Mouse (Mus musculus) midbrain, postnatal 0 days (tissue): Measurements from ENCODE around the gene Ampd3. TPM values are rescaled to one million over a fixed set of nuclear protein-coding genes. Genes with fewer than 3 reads are reported as not detected.

Source experiments
- ATAC-seq: fragments of 200-750 bp; cut with Nextera tagmentation; 2 replicates; pipeline ENCODE4 v1.8.0; 2017; ENCODE audit warnings: moderate number of reproducible peaks, mild to moderate bottlenecking, moderate TSS enrichment, moderate library complexity; ENCODE audit not compliant: low FRiP score
- DNase-seq: peaks from one replicate; pipeline ENCODE4 v3.0.0-alpha.2; 2015; ENCODE audit warnings: low spot score
- H3K27ac ChIP-seq: fragments of 300-500 bp; sonication (generic); 2 replicates; pipeline ENCODE4 v1.5.1; 2014; ENCODE audit warnings: low read depth, mild to moderate bottlenecking, low read length, mixed read lengths
- H3K27me3 ChIP-seq: fragments of 300-500 bp; sonication (generic); 2 replicates; pipeline ENCODE4 v1.6.1; 2014; ENCODE audit warnings: low read length, control low read depth, mixed read lengths; ENCODE audit not compliant: insufficient read depth
- H3K36me3 ChIP-seq: fragments of 300-500 bp; sonication (generic); 2 replicates; pipeline ENCODE4 v1.6.1; 2014; ENCODE audit warnings: low read length, control low read depth, mixed read lengths; ENCODE audit not compliant: insufficient read depth
- H3K4me1 ChIP-seq: fragments of 300-500 bp; sonication (generic); 2 replicates; pipeline ENCODE4 v1.6.1; 2014; ENCODE audit warnings: mild to moderate bottlenecking, control low read depth, antibody characterized with exemption, low read length, mixed read lengths; ENCODE audit not compliant: insufficient read depth
- H3K4me2 ChIP-seq: fragments of 300-500 bp; sonication (generic); 2 replicates; pipeline ENCODE4 v1.6.1; 2014; ENCODE audit warnings: low read depth, mild to moderate bottlenecking, low read length, mixed read lengths; ENCODE audit not compliant: poor library complexity, severe bottlenecking
- H3K4me3 ChIP-seq: fragments of 300-500 bp; sonication (generic); 2 replicates; pipeline ENCODE4 v1.5.1; 2014; ENCODE audit warnings: low read depth, mild to moderate bottlenecking, low read length, moderate library complexity
- H3K9ac ChIP-seq: fragments of 300-500 bp; sonication (generic); replicated peaks from 2 replicates; pipeline ENCODE4 v1.6.1; 2014; ENCODE audit warnings: mild to moderate bottlenecking, low read length, moderate library complexity, mixed read lengths; ENCODE audit not compliant: poor library complexity, severe bottlenecking
- H3K9me3 ChIP-seq: fragments of 300-500 bp; sonication (generic); 2 replicates; pipeline ENCODE4 v1.6.1; 2016; ENCODE audit warnings: low read length, control low read depth
- CTCF ChIP-seq: IDR thresholded peaks from 2 replicates; pipeline ENCODE4 v1.5.1; 2016; ENCODE audit warnings: antibody characterized with exemption, mild to moderate bottlenecking
- WGBS: fragments of 180-500 bp; shearing (Covaris S2); extraction: QIAGEN DNeasy Blood & Tissue Kit; methylation state at CpG from one replicate; pipeline ENCODE4 v1.1.7; 2014; 5-methylcytosine and 5-hydroxymethylcytosine counted together
- polyA plus RNA-seq: library from polyadenylated mRNA; unstranded; fragments of >200 nt; fragmentation: Nextera tagmentation; extraction: Ambion mirVana; gene quantifications from 2 replicates; pipeline ENCODE4 v1.2.1, GENCODE M21; 2015
- total RNA-seq: library from RNA; depleted of rRNA; stranded (reverse); fragments of >200 nt; gene quantifications from 2 replicates; pipeline ENCODE4 v1.2.3, GENCODE M21; 2014

Gene Ampd3
- total and polyA plus RNA-seq, 2 experiments from 2014 or later, result 13.2 to 20.6 TPM

DNA sequence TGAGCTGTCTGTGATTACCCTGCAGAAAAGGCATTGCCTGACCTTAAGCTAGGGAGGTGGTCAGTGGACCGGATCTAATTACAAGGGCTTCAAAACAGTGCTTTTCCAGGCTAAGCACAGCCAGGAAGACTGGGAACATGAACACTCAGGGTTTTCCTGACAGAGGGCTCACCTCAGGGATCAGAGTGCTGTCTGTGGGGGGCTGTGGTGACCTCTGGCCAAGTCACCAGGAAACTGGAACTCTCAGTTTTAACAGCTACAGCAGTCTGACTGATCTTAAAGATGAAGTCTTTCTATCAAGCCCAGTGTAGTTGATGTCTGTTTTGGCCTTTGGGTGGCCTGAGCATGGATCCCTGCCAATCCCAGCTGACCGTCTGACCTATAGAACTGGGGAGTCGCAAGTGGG, 17.7 kb downstream of the Ampd3 start:
- Histone ChIP-seq H3K27ac (no peak overlapping the region), H3K27me3 (no peaks in the 10 kb centered on the region), H3K4me1 (no peaks in the 10 kb centered on the region), H3K4me2 (no peak overlapping the region), H3K9ac (no peak overlapping the region), H3K9me3 (no peaks in the 10 kb centered on the region), H3K4me3 (no peak overlapping the region), H3K36me3 (no peaks in the 10 kb centered on the region; the same call in 1 of the 2 replicates)
- DNase-seq (no peak), ATAC-seq (no peak)
- no peak for TF ChIP-seq CTCF
- WGBS, result 68% methylated on average over 3 of the region's 3 CpGs

DNA sequence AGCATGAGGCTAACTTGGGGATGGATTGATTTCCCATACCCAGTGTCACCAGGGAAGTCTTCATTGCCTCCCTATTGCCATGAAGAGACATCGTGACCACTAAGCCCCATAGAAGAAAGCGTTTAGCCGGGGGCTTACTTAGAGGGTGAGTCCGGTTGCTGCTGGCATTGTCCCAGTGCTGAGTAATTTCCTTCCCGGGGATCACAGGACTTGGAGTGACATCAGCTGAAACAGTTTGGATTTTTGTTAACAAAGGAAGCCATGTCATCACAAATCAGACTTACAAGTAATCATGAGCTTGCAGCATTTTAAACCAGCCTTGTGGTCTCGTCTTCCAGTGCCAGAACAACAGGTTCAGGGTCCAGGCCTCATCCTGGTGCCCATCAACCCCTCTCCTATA, 19.3 kb downstream of the Ampd3 start:
- TF ChIP-seq CTCF, result no peak
- Histone ChIP-seq H3K9me3 (no peaks in the 10 kb centered on the region), H3K27ac (no peak overlapping the region), H3K9ac (no peak overlapping the region), H3K4me3 (no peak overlapping the region), H3K27me3 (no peaks in the 10 kb centered on the region), H3K4me2 (no peak overlapping the region), H3K4me1 (no peaks in the 10 kb centered on the region), H3K36me3 (peaks cover 4% of the 10 kb centered on the region)
- WGBS, result 64% methylated on average over 6 of the region's 6 CpGs
- DNase-seq, result no peak
- no peak for ATAC-seq

DNA sequence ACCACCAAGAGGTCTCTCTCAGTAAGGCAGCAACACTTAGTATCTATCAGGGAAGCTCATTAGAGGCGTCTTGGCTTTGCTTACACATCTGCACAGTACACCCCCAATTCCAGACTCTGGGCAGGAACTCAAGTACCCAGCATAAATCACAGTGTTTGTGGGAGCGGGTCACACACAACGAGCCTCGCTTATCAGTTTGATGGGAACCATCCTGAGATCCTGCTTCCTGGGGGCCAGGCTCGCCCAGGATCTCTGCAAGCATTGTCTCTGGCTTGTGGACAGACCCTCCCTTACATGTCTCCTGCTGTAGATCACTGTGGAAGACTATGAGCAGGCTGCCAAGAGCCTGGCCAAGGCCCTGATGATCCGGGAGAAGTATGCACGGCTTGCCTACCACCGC, 22.9 kb downstream of the Ampd3 start:
- no peak overlapping the region for H3K4me2 ChIP-seq
- no peak for DNase-seq
- no peak for ATAC-seq
- H3K9me3 ChIP-seq, result no peaks in the 10 kb centered on the region
- H3K27ac ChIP-seq, result no peak overlapping the region
- H3K27me3 ChIP-seq, result no peaks in the 10 kb centered on the region
- no peak overlapping the region for H3K4me3 ChIP-seq
- WGBS, result 95% methylated on average over 8 of the region's 8 CpGs
- TF ChIP-seq CTCF, result no peak
- H3K9ac ChIP-seq, result no peak overlapping the region
- H3K36me3 ChIP-seq, result peaks cover 4% of the 10 kb centered on the region
- H3K4me1 ChIP-seq, result no peaks in the 10 kb centered on the region

DNA sequence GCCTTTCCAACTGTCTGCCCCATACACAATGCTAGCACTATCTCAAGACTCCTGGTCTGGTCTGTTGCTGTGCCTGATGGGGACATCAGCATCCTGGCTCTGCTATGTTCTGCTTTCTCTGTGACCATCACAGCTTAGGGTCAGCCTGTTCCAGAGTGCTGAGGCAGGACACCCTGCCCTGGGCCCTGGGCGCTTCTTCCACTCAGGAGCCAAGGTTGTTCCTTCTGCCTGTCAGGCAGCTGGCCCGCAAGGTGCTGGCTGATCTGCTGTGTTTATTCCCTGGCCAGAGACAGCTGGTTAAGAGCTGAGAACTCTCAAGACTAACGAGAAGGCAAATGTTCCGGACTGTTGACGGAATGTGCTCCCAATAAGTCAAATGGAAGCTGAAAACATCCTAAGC, 24.2 kb downstream of the Ampd3 start:
- 91% methylated on average over 5 of the region's 5 CpGs for WGBS
- DNase-seq (no peak), ATAC-seq (no peak)
- Histone ChIP-seq H3K36me3 (peaks cover 4% of the 10 kb centered on the region), H3K27me3 (no peaks in the 10 kb centered on the region), H3K9ac (no peak overlapping the region), H3K27ac (no peak overlapping the region), H3K4me1 (no peaks in the 10 kb centered on the region), H3K4me2 (no peak overlapping the region), H3K9me3 (no peaks in the 10 kb centered on the region), H3K4me3 (no peak overlapping the region)
- TF ChIP-seq CTCF, result no peak

GRCm38 (mm10) chr7:110792834-110793233, 24.8 kb downstream of the Ampd3 start:
- Histone ChIP-seq H3K36me3 (peaks cover 4% of the 10 kb centered on the region), H3K4me1 (no peaks in the 10 kb centered on the region), H3K4me3 (no peak overlapping the region), H3K4me2 (no peak overlapping the region), H3K27ac (no peak overlapping the region), H3K27me3 (no peaks in the 10 kb centered on the region), H3K9me3 (no peaks in the 10 kb centered on the region), H3K9ac (no peak overlapping the region)
- 93% methylated on average over 2 of the region's 2 CpGs for WGBS
- ATAC-seq (no peak), DNase-seq (no peak)
- TF ChIP-seq CTCF, result no peak

DNA sequence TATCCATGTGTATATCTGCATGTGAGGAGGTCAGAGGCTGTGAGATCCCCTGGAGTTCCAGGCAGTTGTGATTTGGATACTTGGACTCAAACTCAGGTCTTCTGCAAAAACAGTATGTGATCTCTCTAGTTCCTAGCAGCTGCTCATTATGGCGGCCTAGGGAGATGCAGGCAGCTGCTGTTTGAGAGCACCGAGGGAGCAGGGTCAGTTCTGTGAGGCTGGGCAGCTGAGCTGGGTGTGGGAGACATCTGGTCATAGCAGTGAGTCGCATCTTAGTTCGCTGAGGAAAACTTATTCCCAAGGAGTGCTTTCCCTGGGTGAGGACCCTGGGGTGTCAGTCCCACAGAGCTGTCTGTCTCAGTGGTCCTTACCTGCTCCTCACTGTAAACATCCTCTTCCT, 26.7 kb downstream of the Ampd3 start:
- TF ChIP-seq CTCF, result no peak
- Histone ChIP-seq H3K36me3 (peaks cover 4% of the 10 kb centered on the region; the same call in 1 of the 2 replicates), H3K27me3 (no peaks in the 10 kb centered on the region), H3K4me1 (no peaks in the 10 kb centered on the region), H3K4me2 (no peak overlapping the region), H3K9ac (no peak overlapping the region), H3K9me3 (no peaks in the 10 kb centered on the region), H3K4me3 (no peak overlapping the region), H3K27ac (no peak overlapping the region)
- WGBS, result 74% methylated on average over 4 of the region's 4 CpGs
- no peak for ATAC-seq
- DNase-seq, result no peak
